Mouse (Mus musculus) C2C12 (cell line): ENCODE data around the gene Mipep.

Experiments
- CEBPB ChIP-seq: IDR thresholded peaks from one replicate; pipeline ENCODE4 v1.6.1; 2011; ENCODE audit warnings: low read depth, mild to moderate bottlenecking, control low read depth, moderate library complexity
- CTCF ChIP-seq: IDR thresholded peaks from one replicate; pipeline ENCODE4 v1.5.1; 2011; ENCODE audit not compliant: control insufficient read depth, insufficient read depth, insufficient read length
- MAX ChIP-seq: IDR thresholded peaks from one replicate; pipeline ENCODE4 v1.6.1; 2011; ENCODE audit warnings: mild to moderate bottlenecking, control low read depth
- MYOD1 ChIP-seq: IDR thresholded peaks from one replicate; pipeline ENCODE4 v1.6.1; 2011; ENCODE audit warnings: low read depth; ENCODE audit not compliant: control insufficient read depth, insufficient read length
- MYOG ChIP-seq: IDR thresholded peaks from one replicate; pipeline ENCODE4 v1.6.1; 2011; ENCODE audit not compliant: control insufficient read depth, insufficient read length; ENCODE audit errors: extremely low read depth
- USF1 ChIP-seq: IDR thresholded peaks from one replicate; pipeline ENCODE4 v1.6.1; 2011; ENCODE audit warnings: low read depth, mild to moderate bottlenecking, control low read depth, moderate library complexity

DNA sequence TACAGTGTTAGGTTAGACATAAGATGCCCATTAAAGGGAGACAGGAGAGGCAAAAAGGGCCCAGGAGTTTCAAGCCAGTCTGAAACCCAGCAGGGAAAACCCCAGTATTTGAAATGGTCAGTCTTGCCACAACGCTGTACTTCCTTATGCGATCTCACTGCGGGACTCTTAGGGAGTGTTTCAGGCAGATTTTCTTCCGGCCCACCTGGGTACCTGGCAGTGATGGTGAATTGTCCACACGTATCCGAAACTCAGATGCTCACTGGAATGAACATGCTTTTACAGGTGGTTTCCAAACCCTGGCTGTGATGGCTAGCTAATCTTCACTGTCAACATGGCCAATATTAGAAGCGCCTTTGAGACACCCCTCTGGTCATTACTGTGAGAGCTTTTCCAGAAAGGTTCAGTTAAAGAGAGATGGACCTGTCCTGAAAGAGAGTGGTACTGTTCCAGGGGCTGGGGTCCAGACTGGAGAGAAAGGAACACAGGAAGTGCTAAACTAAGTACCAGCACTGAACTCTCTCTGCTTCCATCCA lies 2.2 kb upstream of the Mipep start:
- TF ChIP-seq CTCF (no peak), CEBPB (no peak), MYOG (no peak), MAX (no peak), USF1 (no peak), MYOD1 (no peak)
